Mouse (Mus musculus): Measurements from ENCODE around the gene Sin3b.

The Sin3b gene

DNA sequence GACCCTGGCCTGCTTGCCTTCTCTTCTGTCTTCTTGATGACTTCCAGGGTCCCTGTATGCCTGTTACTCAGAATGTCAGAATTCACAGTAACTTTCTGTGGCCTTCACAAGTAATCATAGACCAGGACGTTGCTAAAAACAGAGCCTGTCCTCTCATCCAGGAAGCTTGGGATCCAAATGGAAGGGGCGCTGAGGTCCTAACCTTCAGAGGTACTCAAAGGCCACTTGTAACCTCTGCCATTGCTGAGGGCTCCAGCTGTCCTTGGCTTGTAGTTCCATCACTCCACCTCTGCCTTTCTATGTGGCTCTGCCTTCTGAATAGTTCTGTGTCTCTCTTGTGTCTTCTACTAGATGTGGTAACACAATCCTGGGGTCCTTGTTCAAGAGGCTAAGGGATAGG lies 30.7 kb downstream of the Sin3b start:
- peak in 1 of 2 experiments; percentile 13 for DNase-seq (ENCODE audit: low spot score in 2 of 2)

GRCm38 (mm10) chr8:72756031-72756430 lies 32.9 kb downstream of the Sin3b start:
- peak in 1 of 2 experiments; percentile 9 for DNase-seq (ENCODE audit: low spot score in 2 of 2)

- peak in 1 of 2 experiments; percentile 25 for DNase-seq (ENCODE audit: low spot score in 2 of 2)
Observed at GRCm38 (mm10) chr8:72756771-72757390, 33.8 kb downstream of the Sin3b start.

GRCm38 (mm10) chr8:72757426-72758195 lies 34.5 kb downstream of the Sin3b start:
- DNase-seq (ENCODE audit: low spot score in 2 of 2): peak in 1 of 2 experiments; percentile 25

DNA sequence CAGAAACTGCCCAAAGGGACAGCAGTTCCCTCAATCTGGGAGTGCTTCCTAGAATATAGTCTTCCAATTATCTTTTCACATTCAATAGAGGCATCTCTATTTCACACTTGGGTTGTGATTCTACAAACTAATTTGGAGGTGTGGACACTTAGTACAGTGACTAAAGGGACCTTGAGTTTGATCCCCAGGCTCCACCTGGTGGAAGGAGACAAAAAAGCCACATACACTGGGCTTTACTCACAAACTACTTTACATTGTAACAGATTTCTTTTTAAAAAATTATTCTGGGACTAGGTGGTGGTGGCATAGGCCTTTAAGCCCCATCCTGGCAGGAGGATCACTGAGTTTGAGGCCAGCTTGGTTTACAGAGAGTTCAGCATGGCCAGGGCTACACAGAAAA lies 35.2 kb downstream of the Sin3b start:
- DNase-seq (ENCODE audit: low spot score in 2 of 2): peak in 1 of 2 experiments; percentile 15

DNA sequence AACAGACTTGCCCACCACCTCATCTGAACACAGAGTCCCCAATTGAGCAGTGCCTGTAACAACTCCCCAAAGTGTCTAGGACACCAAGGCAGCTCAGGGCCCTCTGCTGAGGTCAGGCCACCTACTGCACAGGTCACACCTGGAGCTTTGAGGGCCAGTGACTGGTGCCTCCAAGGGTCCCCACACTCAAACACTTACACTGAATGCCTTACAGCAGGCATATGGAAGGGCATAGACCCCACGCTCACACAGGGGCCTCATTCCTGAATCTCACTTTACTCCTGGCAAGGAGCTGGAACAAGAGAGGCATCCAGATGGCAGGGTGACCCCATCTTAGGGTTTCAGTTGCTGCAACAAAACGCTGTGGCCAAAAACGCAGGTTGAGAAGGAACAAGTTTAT lies 37.1 kb downstream of the Sin3b start:
- peak in 1 of 2 experiments; percentile 19 for DNase-seq (ENCODE audit: low spot score in 2 of 2)

DNA sequence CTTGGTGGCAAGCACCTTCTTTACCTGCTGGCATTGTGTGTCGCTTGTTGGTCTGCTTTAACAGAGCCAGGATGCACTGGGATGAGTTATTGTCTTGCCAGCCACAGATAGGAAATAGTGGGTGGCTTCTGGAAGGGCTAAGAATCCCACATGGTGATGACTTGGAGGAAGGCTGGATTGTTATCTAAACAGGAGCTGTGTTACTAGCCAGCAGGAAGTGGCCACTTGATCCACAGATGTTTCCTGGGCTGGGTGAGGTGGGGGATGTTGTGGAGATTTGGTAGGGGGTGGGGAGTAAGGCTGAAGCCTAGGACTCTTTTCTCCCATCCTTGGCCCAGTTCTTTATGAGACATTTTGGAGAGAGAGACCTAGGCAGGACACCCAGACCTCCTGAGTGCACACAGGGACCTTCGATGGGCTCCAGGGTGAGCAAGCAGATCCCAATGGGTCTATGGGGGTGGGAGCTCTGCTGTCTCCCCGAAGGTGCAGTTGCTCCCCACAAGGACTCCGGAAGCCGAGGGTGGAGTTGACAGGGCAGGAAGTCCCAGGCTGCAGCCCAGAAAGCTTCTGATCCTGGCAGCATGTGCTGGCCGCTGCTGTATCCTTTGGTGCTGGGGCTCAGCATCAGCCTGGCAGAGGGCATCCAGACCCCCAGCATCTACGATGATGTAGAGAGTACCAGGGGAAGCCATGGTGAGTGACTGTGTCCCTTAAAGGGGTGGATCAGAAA lies 38.4 kb downstream of the Sin3b start, which contains the start of gene F2rl3:
TSS of gene F2rl3 (plus strand) at position 559 of the 730 bp plus-strand sequence.
- DNase-seq (ENCODE audit: low spot score in 2 of 2): peak in 1 of 2 experiments; percentile 20

DNA sequence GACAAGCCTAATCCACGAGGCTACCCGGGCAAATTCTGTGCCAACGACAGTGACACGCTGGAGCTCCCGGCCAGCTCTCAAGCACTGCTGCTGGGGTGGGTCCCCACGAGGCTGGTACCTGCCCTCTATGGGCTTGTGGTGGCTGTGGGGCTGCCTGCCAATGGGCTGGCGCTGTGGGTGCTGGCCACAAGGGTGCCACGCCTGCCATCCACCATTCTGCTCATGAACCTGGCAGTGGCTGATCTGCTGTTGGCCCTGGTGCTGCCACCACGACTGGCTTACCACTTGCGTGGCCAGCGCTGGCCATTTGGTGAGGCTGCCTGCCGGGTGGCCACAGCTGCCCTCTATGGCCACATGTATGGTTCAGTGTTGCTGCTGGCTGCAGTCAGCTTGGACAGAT lies 39.2 kb downstream of the Sin3b start:
- peak in 1 of 2 experiments; percentile 22 for DNase-seq (ENCODE audit: low spot score in 2 of 2)

DNA sequence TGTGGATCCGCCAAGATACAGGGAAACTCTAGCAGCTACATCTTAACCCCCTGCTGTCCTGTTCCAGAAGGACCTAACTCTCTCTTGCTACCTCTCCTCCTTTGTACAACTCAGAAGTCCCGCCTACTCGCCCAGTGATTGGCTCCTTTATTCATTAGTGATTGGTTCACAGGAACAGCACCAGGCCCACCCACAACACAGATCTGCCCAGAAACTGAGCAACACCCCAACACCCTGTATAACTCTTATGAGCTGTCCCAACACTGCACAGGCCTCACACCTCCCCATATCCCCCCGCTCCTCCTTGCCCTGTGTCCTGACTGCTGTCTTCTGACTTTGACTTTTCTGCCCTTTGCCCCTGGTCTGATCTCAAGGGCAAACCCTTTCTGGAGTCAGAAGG lies 42.6 kb downstream of the Sin3b start:
- no peak for DNase-seq (ENCODE audit: low spot score in 2 of 2)

GRCm38 (mm10) chr8:72766777-72767176 lies 43.7 kb downstream of the Sin3b start:
- no peak for DNase-seq (ENCODE audit: low spot score in 2 of 2)

DNA sequence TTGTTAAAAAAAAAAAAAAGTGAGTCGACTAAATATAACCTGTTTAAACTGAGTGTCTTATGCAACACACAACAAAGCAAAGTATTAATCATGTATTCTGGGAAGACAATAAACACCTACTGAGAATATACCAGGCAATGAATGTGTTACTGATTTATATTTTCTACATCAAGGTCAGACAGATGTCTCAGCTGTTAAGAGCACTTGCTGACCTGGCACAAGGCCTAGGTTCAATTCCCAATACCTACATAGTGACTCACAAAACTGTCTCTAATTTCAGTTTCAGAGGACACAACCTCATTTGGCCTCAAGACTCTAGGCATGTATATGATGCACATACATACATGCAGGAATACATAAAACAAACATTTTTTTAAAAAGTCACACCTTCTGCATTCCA lies 54.7 kb downstream of the Sin3b start:
- no peak for DNase-seq (ENCODE audit: low spot score in 2 of 2)

- no peak for DNase-seq (ENCODE audit: low spot score in 2 of 2)
Observed at GRCm38 (mm10) chr8:72780644-72781043, 57.6 kb downstream of the Sin3b start.

DNA sequence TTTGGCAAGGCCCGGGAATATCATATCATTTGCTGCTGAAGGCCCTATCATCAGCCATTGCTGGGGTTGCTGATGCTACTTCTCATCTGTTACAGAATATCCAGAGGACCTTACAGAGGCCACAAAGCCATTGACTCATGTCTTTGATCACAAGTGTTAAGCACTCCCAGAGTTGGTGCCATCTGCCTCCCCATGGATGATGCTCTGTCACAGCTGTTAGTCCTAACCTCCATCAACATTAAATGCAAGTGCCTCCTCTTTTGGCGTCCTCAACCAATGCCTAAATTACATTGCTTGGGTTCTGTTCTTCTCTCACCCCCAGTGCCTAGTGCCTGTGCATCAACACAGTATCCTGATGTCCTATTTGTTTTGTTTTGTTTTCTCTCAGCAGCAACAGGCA lies 78.5 kb downstream of the Sin3b start:
- no peak for DNase-seq (ENCODE audit: low spot score in 2 of 2)

Measured in right cerebral cortex, postnatal 10 days (tissue).